Mouse (Mus musculus) embryonic facial prominence, embryonic 14.5 days (tissue): ENCODE data around the gene Slc36a4. TPM values are rescaled to one million over a fixed set of nuclear protein-coding genes. Genes with fewer than 3 reads are reported as not detected.

ENCODE experiments used
- ATAC-seq: fragments of 200-750 bp; cut with Nextera tagmentation; 2 replicates; pipeline ENCODE4 v1.8.0; 2017; ENCODE audit warnings: low read depth, moderate number of reproducible peaks, moderate TSS enrichment
- DNase-seq: peaks from one replicate; pipeline ENCODE4 v3.0.0-alpha.2; 2015; ENCODE audit warnings: low spot score
- H3K27ac ChIP-seq: fragments of 300-500 bp; sonication (generic); replicated peaks from 2 replicates; pipeline ENCODE4 v1.5.1; 2014; ENCODE audit warnings: low read depth, mild to moderate bottlenecking, low read length, moderate library complexity
- H3K27me3 ChIP-seq: fragments of 300-500 bp; sonication (generic); replicated peaks from 2 replicates; pipeline ENCODE4 v1.6.1; 2014; ENCODE audit warnings: low read length; ENCODE audit not compliant: control insufficient read depth, insufficient read depth
- H3K36me3 ChIP-seq: fragments of 300-500 bp; sonication (generic); 2 replicates; pipeline ENCODE4 v1.6.1; 2014; ENCODE audit warnings: low read length, mixed read lengths; ENCODE audit not compliant: control insufficient read depth, insufficient read depth
- H3K4me1 ChIP-seq: fragments of 300-500 bp; sonication (generic); 2 replicates; pipeline ENCODE4 v1.6.1; 2014; ENCODE audit warnings: antibody characterized with exemption, low read length; ENCODE audit not compliant: control insufficient read depth, insufficient read depth
- H3K4me2 ChIP-seq: fragments of 300-500 bp; sonication (generic); 2 replicates; pipeline ENCODE4 v1.6.1; 2014; ENCODE audit warnings: low read depth, mild to moderate bottlenecking, low read length, moderate library complexity, mixed read lengths
- H3K4me3 ChIP-seq: fragments of 300-500 bp; sonication (generic); 2 replicates; pipeline ENCODE4 v1.5.1; 2014; ENCODE audit warnings: low read depth, mild to moderate bottlenecking, low read length
- H3K9ac ChIP-seq: fragments of 300-500 bp; sonication (generic); 2 replicates; pipeline ENCODE4 v1.6.1; 2014; ENCODE audit warnings: low read depth, mild to moderate bottlenecking, low read length, moderate library complexity, mixed read lengths
- H3K9me3 ChIP-seq: fragments of 300-500 bp; sonication (generic); 2 replicates; pipeline ENCODE4 v1.6.1; 2016; ENCODE audit warnings: low read length; ENCODE audit not compliant: control insufficient read depth
- WGBS: fragments of 180-500 bp; shearing (Covaris S2); extraction: QIAGEN DNeasy Blood & Tissue Kit; methylation state at CpG from one replicate; pipeline ENCODE4 v1.1.7; 2014; 5-methylcytosine and 5-hydroxymethylcytosine counted together
- polyA plus RNA-seq: library from polyadenylated mRNA; unstranded; fragments of >200 nt; fragmentation: Nextera tagmentation; extraction: Ambion mirVana; gene quantifications from 2 replicates; pipeline ENCODE4 v1.2.1, GENCODE M21; 2014

Slc36a4 gene
- 23.1 and 26.6 TPM in 2 replicates for polyA plus RNA-seq

DNA sequence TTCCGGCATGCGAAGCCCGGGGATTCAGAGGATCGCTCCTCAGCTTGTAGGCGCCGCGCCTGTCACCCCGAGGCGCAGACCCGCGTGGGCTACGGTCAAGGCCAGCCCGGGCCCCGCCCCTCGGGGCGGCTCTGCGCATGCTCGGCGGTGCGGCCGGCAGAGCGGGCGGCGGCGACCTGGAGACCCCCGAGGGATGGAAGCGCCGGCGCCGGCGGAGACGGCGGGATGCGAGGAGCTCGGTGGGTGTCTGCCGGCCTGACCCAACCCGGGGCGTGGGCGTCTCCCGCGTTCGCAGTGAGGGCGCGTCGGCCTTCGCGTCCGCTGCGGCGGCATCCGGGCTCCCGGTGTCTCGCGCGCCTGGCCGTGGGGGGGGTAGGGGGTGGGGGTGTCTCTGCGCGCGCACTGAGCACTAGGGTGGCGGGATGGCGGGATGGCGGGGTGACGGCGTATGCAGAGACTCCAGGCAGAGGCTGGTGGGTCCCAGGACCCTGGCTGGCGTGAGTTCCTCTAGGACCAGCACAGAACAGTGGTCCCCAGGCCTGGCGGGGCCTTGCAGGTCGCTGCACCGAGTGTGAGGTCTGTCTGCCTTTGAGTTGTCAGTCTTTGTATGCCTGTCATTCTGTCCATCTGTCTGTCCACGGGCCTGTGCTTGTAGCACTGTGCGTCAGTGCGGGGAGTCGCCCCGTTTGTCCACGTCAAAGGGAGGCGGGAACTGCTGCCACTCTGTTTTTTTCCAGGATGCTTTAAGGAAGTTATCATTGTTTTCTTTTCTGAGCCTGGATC lies at the start of gene Slc36a4:
Slc36a4 (plus strand) TSS at position 140 of the 783 bp plus-strand sequence.
- no peaks in the 10 kb centered on the region; the same call in 1 of the 2 replicates for H3K4me1 ChIP-seq
- H3K36me3 ChIP-seq = no peaks in the 10 kb centered on the region
- peak within 1 kb of the TSS; percentile 80 for H3K27ac ChIP-seq
- peak within 1 kb of the TSS; percentile 76 for H3K4me3 ChIP-seq
- H3K9ac ChIP-seq = peak within 1 kb of the TSS; percentile 87
- WGBS = under 1% methylated on average over 21 of the region's 75 CpGs
- peak; percentile 91 for ATAC-seq
- DNase-seq = peak; percentile 79
- H3K9me3 ChIP-seq = no peaks in the 10 kb centered on the region
- H3K27me3 ChIP-seq = no peaks in the 10 kb centered on the region
- H3K4me2 ChIP-seq = peak within 1 kb of the TSS; percentile 77

DNA sequence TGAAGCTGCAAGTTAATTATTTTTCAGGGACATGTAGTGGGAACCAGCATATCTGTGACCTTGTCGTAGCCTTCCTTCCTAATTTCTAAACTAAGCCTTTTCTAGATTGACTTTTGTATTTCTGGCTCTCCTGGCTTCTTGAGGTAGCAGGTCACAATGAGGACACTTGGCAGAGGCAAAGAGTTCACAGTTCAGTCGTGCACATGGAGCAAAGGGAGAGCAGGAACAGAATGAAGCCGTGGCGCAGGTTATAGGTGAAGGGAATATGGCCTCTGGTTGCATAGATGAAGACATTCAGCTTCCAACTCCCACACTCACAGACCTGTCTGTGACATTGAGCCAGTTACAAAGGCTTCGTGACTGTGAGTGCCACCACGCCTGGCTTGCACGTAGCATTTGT lies 44.9 kb upstream of the Slc36a4 start:
- H3K9me3 ChIP-seq = no peaks in the 10 kb centered on the region
- no peak overlapping the region for H3K4me3 ChIP-seq
- no peak for ATAC-seq
- no peak overlapping the region for H3K27ac ChIP-seq
- H3K4me2 ChIP-seq = no peak overlapping the region
- WGBS = 84% methylated on average over 7 of the region's 7 CpGs
- no peak for DNase-seq
- H3K9ac ChIP-seq = no peak overlapping the region
- no peaks in the 10 kb centered on the region for H3K36me3 ChIP-seq
- no peaks in the 10 kb centered on the region for H3K4me1 ChIP-seq
- no peaks in the 10 kb centered on the region for H3K27me3 ChIP-seq

DNA sequence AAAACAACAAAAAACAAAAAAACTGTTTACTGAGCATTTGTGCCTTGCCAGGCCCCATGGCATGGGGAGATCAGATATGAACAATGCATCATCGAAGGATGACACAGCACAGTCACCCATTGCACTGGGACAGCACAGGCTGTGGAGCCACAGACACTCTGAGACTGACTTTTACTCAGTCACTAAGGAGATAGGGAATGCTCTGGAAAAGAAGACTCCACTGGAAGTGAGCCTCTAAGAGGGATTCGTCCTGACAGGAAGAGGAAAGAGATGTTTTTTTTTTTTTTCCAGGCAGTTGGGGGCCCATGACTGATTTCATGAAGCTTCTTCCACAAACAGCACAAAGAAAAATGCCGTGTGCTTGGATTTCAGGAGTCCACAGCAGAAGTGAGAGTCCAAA lies 40.1 kb upstream of the Slc36a4 start:
- Histone ChIP-seq H3K4me2 (no peak overlapping the region), H3K27ac (no peak overlapping the region), H3K4me1 (no peaks in the 10 kb centered on the region), H3K36me3 (no peaks in the 10 kb centered on the region), H3K9me3 (no peaks in the 10 kb centered on the region), H3K4me3 (no peak overlapping the region), H3K27me3 (no peaks in the 10 kb centered on the region), H3K9ac (no peak overlapping the region)
- no peak for DNase-seq
- WGBS = 58% methylated on average over 3 of the region's 3 CpGs
- no peak for ATAC-seq

DNA sequence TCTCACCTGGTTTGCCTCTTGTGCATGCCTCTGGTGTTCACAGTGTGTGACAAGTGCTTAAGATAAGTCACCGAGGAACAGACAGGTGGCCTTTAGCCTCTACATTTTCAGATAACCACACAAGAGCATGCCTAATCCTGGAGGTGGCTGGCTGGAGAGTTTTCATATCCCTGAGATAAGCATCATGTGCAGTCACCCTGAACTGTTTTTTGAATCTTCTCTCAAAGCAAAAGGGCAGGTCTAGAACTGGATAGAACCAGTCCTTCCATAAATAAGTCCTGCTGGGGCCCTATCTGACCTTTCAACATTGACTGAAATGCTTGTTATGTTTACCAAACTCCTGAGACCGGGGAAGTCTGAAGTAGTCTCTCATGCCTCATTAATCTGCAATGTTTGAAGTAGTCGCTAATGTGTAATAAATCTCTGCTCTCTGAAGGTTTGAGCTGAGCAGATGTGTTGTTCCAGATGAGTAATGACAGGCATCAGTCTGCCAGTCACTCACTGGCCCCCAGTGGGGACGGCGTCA lies 39.5 kb upstream of the Slc36a4 start:
- Histone ChIP-seq H3K4me3 (no peak overlapping the region), H3K36me3 (no peaks in the 10 kb centered on the region), H3K27me3 (no peaks in the 10 kb centered on the region), H3K27ac (no peak overlapping the region), H3K9me3 (no peaks in the 10 kb centered on the region), H3K9ac (no peak overlapping the region), H3K4me2 (no peak overlapping the region), H3K4me1 (no peaks in the 10 kb centered on the region)
- WGBS = 44% methylated on average over 5 of the region's 5 CpGs
- ATAC-seq = no peak
- DNase-seq = peak; percentile 9

DNA sequence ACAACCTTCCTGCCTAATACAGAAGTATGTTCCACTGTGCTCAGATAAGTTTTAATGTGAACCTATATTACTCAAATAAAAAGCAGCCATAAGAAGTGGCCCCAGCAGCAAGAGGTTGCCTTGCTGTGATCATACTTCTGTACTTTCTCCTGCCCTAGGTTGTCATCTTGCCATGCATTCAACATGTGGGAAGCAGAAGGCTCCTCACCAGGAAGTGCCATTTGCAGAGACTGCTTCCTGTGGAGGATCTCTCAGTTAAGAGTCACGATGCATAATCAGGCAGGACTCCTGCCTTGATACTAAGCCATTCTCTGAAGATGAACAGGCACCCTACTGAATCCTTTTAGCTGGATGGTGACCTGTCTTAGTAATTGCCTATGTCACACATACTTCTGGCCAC lies 37.3 kb upstream of the Slc36a4 start:
- Histone ChIP-seq H3K27ac (no peak overlapping the region), H3K27me3 (no peaks in the 10 kb centered on the region), H3K36me3 (no peaks in the 10 kb centered on the region), H3K9me3 (no peaks in the 10 kb centered on the region), H3K4me2 (no peak overlapping the region), H3K4me1 (no peaks in the 10 kb centered on the region), H3K9ac (no peak overlapping the region), H3K4me3 (no peak overlapping the region)
- DNase-seq (no peak), ATAC-seq (no peak)
- 31% methylated on average over 1 of the region's 1 CpGs for WGBS

DNA sequence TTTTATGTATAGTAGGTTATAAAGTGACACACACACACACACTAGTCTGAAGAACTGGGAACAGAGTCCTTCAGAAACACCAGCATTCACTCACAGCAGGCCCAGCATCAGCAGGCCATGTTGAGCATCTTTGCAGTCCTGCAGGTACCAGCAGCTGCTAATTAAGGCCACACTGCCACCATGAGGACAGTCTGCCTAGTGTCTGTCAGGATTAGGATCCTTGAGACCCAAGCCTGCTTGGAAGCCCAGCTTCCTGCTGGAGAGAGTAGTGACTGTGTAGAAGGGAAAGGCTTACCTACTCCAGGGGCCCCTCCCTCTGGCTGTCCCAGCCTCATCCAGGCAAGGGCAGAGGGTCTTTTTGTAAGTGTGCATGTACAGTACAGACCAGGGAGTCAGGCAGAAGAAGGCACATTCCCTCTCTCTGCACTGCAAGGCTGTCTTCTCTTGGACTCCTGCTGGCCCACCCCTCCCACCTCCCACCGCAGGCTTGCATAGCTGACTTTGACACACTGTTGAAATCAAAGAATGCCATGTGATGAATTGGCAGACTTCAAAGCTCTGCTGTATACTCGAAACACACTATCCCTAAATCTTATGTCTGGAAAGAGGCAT lies 27.6 kb upstream of the Slc36a4 start:
- ATAC-seq (peak; percentile 86), DNase-seq (peak; percentile 90)
- no peak overlapping the region for H3K4me2 ChIP-seq
- H3K4me3 ChIP-seq = no peak overlapping the region
- no peak overlapping the region for H3K9ac ChIP-seq
- WGBS = 35% methylated on average over 2 of the region's 2 CpGs
- H3K36me3 ChIP-seq = no peaks in the 10 kb centered on the region
- no peak overlapping the region for H3K27ac ChIP-seq
- no peaks in the 10 kb centered on the region for H3K27me3 ChIP-seq
- H3K9me3 ChIP-seq = no peaks in the 10 kb centered on the region
- H3K4me1 ChIP-seq = no peaks in the 10 kb centered on the region

DNA sequence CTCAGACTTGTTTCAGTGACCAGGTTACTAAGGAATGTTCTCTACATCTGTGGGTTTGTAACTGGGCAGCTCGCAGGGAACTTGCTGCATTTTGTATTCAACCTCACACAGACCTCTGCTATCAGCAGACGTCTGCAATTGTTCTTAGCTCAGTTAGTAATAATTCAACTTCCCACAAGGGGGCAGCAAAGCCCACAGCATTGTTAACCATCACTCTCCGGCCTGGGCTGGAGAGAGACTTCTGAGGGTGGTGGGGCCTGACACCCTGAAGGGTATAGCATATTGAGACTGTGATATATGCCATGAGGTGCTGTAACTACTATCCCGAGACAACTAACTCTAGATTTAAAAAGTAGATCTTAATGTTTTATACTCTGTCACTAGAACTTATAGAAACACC lies 24.3 kb upstream of the Slc36a4 start:
- ATAC-seq (peak; percentile 72; the same call in 1 of the 2 replicates), DNase-seq (peak; percentile 72)
- Histone ChIP-seq H3K27me3 (no peaks in the 10 kb centered on the region), H3K4me1 (no peaks in the 10 kb centered on the region), H3K4me2 (no peak overlapping the region), H3K4me3 (no peak overlapping the region), H3K9me3 (no peaks in the 10 kb centered on the region), H3K27ac (no peak overlapping the region), H3K36me3 (no peaks in the 10 kb centered on the region), H3K9ac (no peak overlapping the region)
- 16% methylated on average over 4 of the region's 4 CpGs for WGBS

DNA sequence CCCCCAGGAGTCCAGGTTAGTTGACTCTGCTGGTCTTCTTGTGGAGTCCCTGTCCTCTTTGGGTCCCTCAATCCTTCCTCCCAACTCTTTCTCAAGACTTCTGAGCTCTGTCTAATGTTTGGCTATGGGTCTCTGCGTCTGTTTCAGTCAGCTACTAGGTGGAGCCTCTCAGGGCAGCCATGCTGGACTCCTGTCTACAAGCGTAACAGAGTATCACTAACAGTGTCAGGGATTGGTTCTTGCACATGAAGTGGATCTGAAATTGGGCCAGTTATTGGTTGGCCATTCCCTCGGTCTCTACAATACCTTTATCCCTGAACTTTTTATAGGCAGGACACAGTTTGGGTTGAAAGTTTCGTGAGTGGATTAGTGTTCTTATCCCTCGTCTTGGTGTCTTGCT lies 22.2 kb upstream of the Slc36a4 start:
- WGBS = 94% methylated on average over 5 of the region's 5 CpGs
- Histone ChIP-seq H3K36me3 (no peaks in the 10 kb centered on the region), H3K27me3 (no peaks in the 10 kb centered on the region), H3K9me3 (no peaks in the 10 kb centered on the region), H3K4me1 (no peaks in the 10 kb centered on the region), H3K27ac (no peak overlapping the region), H3K9ac (no peak overlapping the region), H3K4me3 (no peak overlapping the region), H3K4me2 (no peak overlapping the region)
- ATAC-seq (no peak), DNase-seq (no peak)
